In the genomic region with DNA sequence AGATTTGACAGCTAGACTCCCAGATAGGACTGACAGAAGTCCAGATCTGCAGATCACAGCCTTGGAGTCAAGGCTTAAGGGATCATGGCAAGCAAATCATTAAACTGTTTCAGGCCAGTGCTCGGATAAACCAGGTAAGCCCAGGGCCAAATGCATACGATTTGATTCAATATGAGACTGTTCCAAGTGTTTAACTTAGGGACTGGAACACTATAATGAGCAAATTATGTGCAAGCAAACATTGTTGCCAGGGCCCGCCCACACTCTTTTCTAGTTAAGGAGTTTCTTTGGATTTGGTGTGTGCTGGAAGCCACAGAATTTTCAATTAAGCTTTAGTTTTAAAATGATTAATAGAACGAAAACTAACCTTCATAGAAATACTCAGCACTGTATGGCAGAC, we compare ENCODE assay signal across 31 mouse cellular contexts. TPM values are rescaled to one million over a fixed set of nuclear protein-coding genes. Genes with fewer than 3 reads are reported as not detected.
DNase-seq lines count a peak whose midpoint lies in the region; ATAC-seq lines count a peak whose summit lies in the region.
"Had no signal": no experiment of that assay in that cellular context is flagged by ENCODE, and none has a peak within 500 bp of the region (broad histone marks: within the 10 kb centered on the region; RNA-seq: fewer than 3 reads in every experiment).

No protein-coding gene starts in this region.

- no peaks in the 10 kb centered on the region for H3K9me3 ChIP-seq in kidney, embryonic 16.5 days (ENCODE audit: low read length)
- H3K9me3 ChIP-seq: embryonic facial prominence, embryonic 15.5 days; heart, embryonic 12.5 days; hindbrain, embryonic 10.5 days; limb, embryonic 13.5 days; liver, embryonic 12.5 days; midbrain, embryonic 10.5 days; neural tube, embryonic 13.5 days had no signal

- H3K36me3 ChIP-seq in kidney, embryonic 16.5 days (ENCODE audit: insufficient read depth, low read length): no peaks in the 10 kb centered on the region
- H3K36me3 ChIP-seq: embryonic facial prominence, embryonic 15.5 days; heart, embryonic 12.5 days; hindbrain, embryonic 10.5 days; limb, embryonic 13.5 days; liver, embryonic 12.5 days; midbrain, embryonic 10.5 days; neural tube, embryonic 13.5 days had no signal

- H3K4me1 ChIP-seq in kidney, embryonic 16.5 days (ENCODE audit: insufficient read depth, low read length): 0 out of 2 replicates have a peak, but pooled peaks cover 5% of the 10 kb centered on the region
- H3K4me1 ChIP-seq: embryonic facial prominence, embryonic 15.5 days; heart, embryonic 12.5 days; limb, embryonic 13.5 days; liver, embryonic 12.5 days; midbrain, embryonic 10.5 days; neural tube, embryonic 13.5 days had no signal

- no peak overlapping the region for H3K4me2 ChIP-seq in kidney, embryonic 16.5 days (replicated peaks; ENCODE audit: low read depth, low read length)
- H3K4me2 ChIP-seq: embryonic facial prominence, embryonic 15.5 days; heart, embryonic 12.5 days; limb, embryonic 13.5 days; liver, embryonic 12.5 days; neural tube, embryonic 13.5 days had no signal

- peak; percentile 12 for DNase-seq in layer of hippocampus, adult 11-12 months (ENCODE audit: low spot score)
- DNase-seq in layer of hippocampus, postnatal 25 days (ENCODE audit: extremely low spot score in 1 of 2, low spot score in 1 of 2): no peak
- peak; percentile 29 for DNase-seq in right cerebral cortex, postnatal 14 days
- no peak for DNase-seq in right cerebral cortex, postnatal 36 days (ENCODE audit: low spot score in 2 of 2)
- no peak for DNase-seq in heart, adult 11 months
- DNase-seq in adrenal gland, postnatal 36 days: no peak
- no peak for DNase-seq in cerebellum, adult 8-10 months
- DNase-seq: adrenal gland, postnatal 25 days; cerebellum, adult 11-12 months; gastrocnemius, postnatal 14 days; heart, adult 18-20 months; heart, postnatal 10 days; lung, adult 18-20 months; lung, postnatal 10 days; thymus, postnatal 25 days had no signal

- no peaks in the 10 kb centered on the region for H3K27me3 ChIP-seq in kidney, embryonic 16.5 days (ENCODE audit: insufficient read depth, low read length)
- H3K27me3 ChIP-seq: embryonic facial prominence, embryonic 15.5 days; heart, embryonic 12.5 days; limb, embryonic 13.5 days; liver, embryonic 12.5 days; neural tube, embryonic 13.5 days had no signal

- H3K9ac ChIP-seq in kidney, embryonic 16.5 days (replicated peaks; ENCODE audit: low read length): no peak overlapping the region
- H3K9ac ChIP-seq: embryonic facial prominence, embryonic 15.5 days; heart, embryonic 12.5 days; limb, embryonic 13.5 days; liver, embryonic 12.5 days; neural tube, embryonic 13.5 days had no signal

- no peak overlapping the region for H3K4me3 ChIP-seq in kidney, embryonic 16.5 days (ENCODE audit: low read length)
- H3K4me3 ChIP-seq: embryonic facial prominence, embryonic 15.5 days; heart, embryonic 12.5 days; hindbrain, embryonic 10.5 days; limb, embryonic 13.5 days; liver, embryonic 12.5 days; midbrain, embryonic 10.5 days; myocyte; neural tube, embryonic 13.5 days had no signal

- 72% methylated on average over 4 of the region's 4 CpGs for WGBS in kidney, embryonic 16.5 days

- ATAC-seq in kidney, embryonic 16.5 days (ENCODE audit: low FRiP score, low TSS enrichment): peak; percentile 57
- ATAC-seq: CD4-positive, CD25-positive, alpha-beta regulatory T cell, adult 4 months; forebrain, embryonic 14.5 days; hindbrain, embryonic 16.5 days; intestine, postnatal 0 days; liver, embryonic 12.5 days; midbrain, embryonic 16.5 days had no signal

- no peak overlapping the region; the same call in 1 of the 2 replicates for H3K27ac ChIP-seq in kidney, embryonic 16.5 days (ENCODE audit: low read length)
- H3K27ac ChIP-seq: embryonic facial prominence, embryonic 15.5 days; hindbrain, embryonic 10.5 days; limb, embryonic 13.5 days; liver, embryonic 12.5 days; midbrain, embryonic 10.5 days; neural tube, embryonic 13.5 days had no signal

RNA-seq across cellular contexts. Expression of gene Oxgr1, which starts 39.6 kb away (rescaled TPM):
- under 1 TPM; 0.07 to 0.12 TPM for total RNA-seq in layer of hippocampus, postnatal 25 days (2021)
- 1.6 and 2.3 TPM in 2 replicates for polyA plus RNA-seq in kidney, embryonic 16.5 days (2015; fragmentation: Nextera tagmentation; extraction: Ambion mirVana)
- not detected for total RNA-seq in adrenal gland, postnatal 36 days (2021)
- total RNA-seq: adrenal gland, postnatal 25 days; common myeloid progenitor, adult 5-6 weeks; gastrocnemius, postnatal 14 days; heart, adult 18-20 months; heart, postnatal 10 days had no signal
- polyA plus RNA-seq: CD4-positive, CD25-positive, alpha-beta regulatory T cell, adult 4 months; embryonic facial prominence, embryonic 15.5 days; forebrain, embryonic 14.5 days; hindbrain, embryonic 10.5 days; intestine, postnatal 0 days; liver, embryonic 12.5 days; midbrain, embryonic 10.5 days; midbrain, embryonic 16.5 days; myocyte; neural tube, embryonic 13.5 days; spleen, adult 2 months had no signal

Comparison
In these comparisons a context has a peak if more than half of its experiments do, and no peak if none do; other contexts are left out.
1. DNase-seq: peak in layer of hippocampus, adult 11-12 months (single experiment) and right cerebral cortex, postnatal 14 days (single experiment); none in layer of hippocampus, postnatal 25 days (0 of 2), right cerebral cortex, postnatal 36 days (0 of 2), heart, adult 11 months (single experiment), adrenal gland, postnatal 36 days (0 of 2) and cerebellum, adult 8-10 months (single experiment).